ENCODE assay signal across 11 mouse cellular contexts in genomic region chr5:128598191-128598720, GRCm38 (mm10). TPM values are rescaled to one million over a fixed set of nuclear protein-coding genes. Genes with fewer than 3 reads are reported as not detected.
A peak's percentile ranks its signal among the peaks of the same experiment; 100 is the strongest.
DNase-seq lines count a peak whose midpoint lies in the region; ATAC-seq and TF ChIP-seq lines count a peak whose summit lies in the region.
"Had no signal": no experiment of that assay in that cellular context is flagged by ENCODE, and none has a peak within 500 bp of the region (broad histone marks: within the 10 kb centered on the region; RNA-seq: fewer than 3 reads in every experiment).

No protein-coding gene starts in this region.

- H3K27ac ChIP-seq in heart, embryonic 10.5 days: no peak overlapping the region
- H3K27ac ChIP-seq in heart, adult 2 months: no peak overlapping the region
- no peak overlapping the region for H3K27ac ChIP-seq in lung, embryonic 16.5 days (ENCODE audit: low read length)
- H3K27ac ChIP-seq in limb, embryonic 15.5 days: peak overlapping the region; percentile 72
- no peak overlapping the region for H3K27ac ChIP-seq in stomach, postnatal 0 days (replicated peaks)

- intact Hi-C loops in heart, adult 2 months (cut with DNase I): no loop called here

- no peak overlapping the region for H3K9ac ChIP-seq in heart, adult 2 months (ENCODE audit: low read depth, low read length)
- H3K9ac ChIP-seq in lung, embryonic 16.5 days (ENCODE audit: low read length): no peak overlapping the region
- no peak overlapping the region for H3K9ac ChIP-seq in limb, embryonic 15.5 days
- no peak overlapping the region for H3K9ac ChIP-seq in stomach, postnatal 0 days (ENCODE audit: low read length)

- no peak for ATAC-seq in lung, embryonic 16.5 days (ENCODE audit: low read depth)
- ATAC-seq in limb, embryonic 15.5 days (ENCODE audit: insufficient number of reproducible peaks, low FRiP score, low TSS enrichment, low read depth): no peak
- no peak for ATAC-seq in stomach, postnatal 0 days (ENCODE audit: low FRiP score, low TSS enrichment)

- no peak for TF ChIP-seq POLR2A in heart, adult 2 months (IDR thresholded peaks at IDR 0.05; ENCODE audit: insufficient read depth, low read depth, low read length)

- peak overlapping the region; percentile 79 for H3K4me3 ChIP-seq in heart, embryonic 10.5 days
- no peak overlapping the region for H3K4me3 ChIP-seq in heart, adult 2 months
- H3K4me3 ChIP-seq in lung, embryonic 16.5 days (ENCODE audit: low read length): no peak overlapping the region; the same call in 1 of the 2 replicates
- H3K4me3 ChIP-seq in limb, embryonic 15.5 days: peak overlapping the region; percentile 74
- no peak overlapping the region for H3K4me3 ChIP-seq in stomach, postnatal 0 days (ENCODE audit: low read depth, low read length)

- WGBS in heart, embryonic 10.5 days: 2% methylated on average over 10 of the region's 10 CpGs
- 8% methylated on average over 10 of the region's 10 CpGs for WGBS in heart, adult 2 months
- 6% methylated on average over 10 of the region's 10 CpGs for WGBS in lung, embryonic 16.5 days
- 4% methylated on average over 10 of the region's 10 CpGs for WGBS in limb, embryonic 15.5 days
- WGBS in stomach, postnatal 0 days: 13% methylated on average over 10 of the region's 10 CpGs

- no peaks in the 10 kb centered on the region for H3K36me3 ChIP-seq in heart, embryonic 10.5 days
- H3K36me3 ChIP-seq in heart, adult 2 months (ENCODE audit: control insufficient read depth, insufficient read depth, low read length): no peaks in the 10 kb centered on the region
- no peaks in the 10 kb centered on the region for H3K36me3 ChIP-seq in lung, embryonic 16.5 days (ENCODE audit: control insufficient read depth, insufficient read depth, low read length)
- no peaks in the 10 kb centered on the region for H3K36me3 ChIP-seq in limb, embryonic 15.5 days
- no peaks in the 10 kb centered on the region for H3K36me3 ChIP-seq in stomach, postnatal 0 days (ENCODE audit: control insufficient read depth, insufficient read depth, low read length)

- no peaks in the 10 kb centered on the region for H3K79me2 ChIP-seq in heart, adult 2 months (replicated peaks; ENCODE audit: control insufficient read depth, insufficient read depth, low read length)

- no peaks in the 10 kb centered on the region for H3K9me3 ChIP-seq in heart, embryonic 10.5 days
- no peaks in the 10 kb centered on the region for H3K9me3 ChIP-seq in lung, embryonic 16.5 days (ENCODE audit: control insufficient read depth, low read length)
- no peaks in the 10 kb centered on the region for H3K9me3 ChIP-seq in limb, embryonic 15.5 days
- H3K9me3 ChIP-seq in stomach, postnatal 0 days (ENCODE audit: control insufficient read depth, low read length): no peaks in the 10 kb centered on the region

- peaks cover 93% of the 10 kb centered on the region for H3K27me3 ChIP-seq in heart, embryonic 10.5 days (ENCODE audit: insufficient read depth, poor library complexity, severe bottlenecking)
- H3K27me3 ChIP-seq in heart, adult 2 months (ENCODE audit: control insufficient read depth, insufficient read depth, low read length): peaks cover 7% of the 10 kb centered on the region
- H3K27me3 ChIP-seq in lung, embryonic 16.5 days (ENCODE audit: control insufficient read depth, insufficient read depth, low read depth, low read length): peaks cover 45% of the 10 kb centered on the region
- peaks cover 35% of the 10 kb centered on the region for H3K27me3 ChIP-seq in limb, embryonic 15.5 days
- peaks cover 5% of the 10 kb centered on the region; the same call in 1 of the 2 replicates for H3K27me3 ChIP-seq in stomach, postnatal 0 days (ENCODE audit: control insufficient read depth, insufficient read depth, low read length)

- DNase-seq in heart, embryonic 10.5 days (ENCODE audit: low spot score): no peak
- no peak for DNase-seq in heart, adult 2 months
- no peak for DNase-seq in lung, postnatal 10 days
- no peak for DNase-seq in stomach, postnatal 0 days (ENCODE audit: low spot score)
- no peak for DNase-seq in layer of hippocampus, adult 18-20 months (ENCODE audit: low spot score in 2 of 2)
- no peak for DNase-seq in layer of hippocampus, postnatal 36 days
- DNase-seq: cerebellum, adult 11 months; gastrocnemius, postnatal 14 days; layer of hippocampus, adult 9-11 months had no signal

- H3K4me1 ChIP-seq in heart, embryonic 10.5 days: peaks cover 40% of the 10 kb centered on the region
- no peaks in the 10 kb centered on the region for H3K4me1 ChIP-seq in heart, adult 2 months (ENCODE audit: control insufficient read depth, insufficient read depth, low read length)
- peaks cover 38% of the 10 kb centered on the region for H3K4me1 ChIP-seq in lung, embryonic 16.5 days (replicated peaks; ENCODE audit: control insufficient read depth, insufficient read depth, low read length)
- peaks cover 52% of the 10 kb centered on the region for H3K4me1 ChIP-seq in limb, embryonic 15.5 days
- no peaks in the 10 kb centered on the region for H3K4me1 ChIP-seq in stomach, postnatal 0 days (replicated peaks; ENCODE audit: control insufficient read depth, insufficient read depth)

- TF ChIP-seq EP300 in heart, adult 2 months (IDR thresholded peaks at IDR 0.05; ENCODE audit: insufficient read depth, low read depth, low read length): no peak
- TF ChIP-seq EP300 in stomach, postnatal 0 days (optimal IDR thresholded peaks at IDR 0.05): no peak

- no peak for TF ChIP-seq CTCF in heart, adult 2 months (IDR thresholded peaks at IDR 0.05)
- TF ChIP-seq CTCF in stomach, postnatal 0 days (IDR thresholded peaks at IDR 0.05; ENCODE audit: low read depth): no peak

- H3K4me2 ChIP-seq in lung, embryonic 16.5 days (ENCODE audit: low read depth, low read length): peak overlapping the region; percentile 99
- peak overlapping the region; percentile 95 for H3K4me2 ChIP-seq in limb, embryonic 15.5 days
- H3K4me2 ChIP-seq in stomach, postnatal 0 days (replicated peaks; ENCODE audit: low read depth): peak overlapping the region; percentile 89

RNA-seq across cellular contexts. Expression of gene Fzd10, which starts 2.4 kb away (rescaled TPM):
- 0.58 and 1.0 TPM in 2 replicates for polyA plus RNA-seq in heart, embryonic 10.5 days (2016; fragmentation: Nextera tagmentation; extraction: Ambion mirVana)
- not detected for total RNA-seq in heart, adult 2 months (2021)
- 0.09 and 0.12 TPM in 2 replicates for polyA plus RNA-seq in heart, adult 2 months (2012; rRNA removed)
- polyA plus RNA-seq in lung, embryonic 16.5 days (2015; fragmentation: Nextera tagmentation; extraction: Ambion mirVana): 0.79 and 0.82 TPM in 2 replicates
- 5.9 and 7.7 TPM in 2 replicates for polyA plus RNA-seq in limb, embryonic 15.5 days (2015; fragmentation: Nextera tagmentation; extraction: Ambion mirVana)
- polyA plus RNA-seq in stomach, postnatal 0 days (2015; fragmentation: Nextera tagmentation; extraction: Ambion mirVana): 2.8 and 2.9 TPM in 2 replicates
- total RNA-seq in layer of hippocampus, adult 18-20 months (2021): under 1 TPM; 0.54 to 0.58 TPM
- under 1 TPM; 0.48 to 0.60 TPM for total RNA-seq in layer of hippocampus, postnatal 36 days (2021)

Comparison
In these comparisons a context has a peak if more than half of its experiments do, and no peak if none do; other contexts are left out.
1. H3K4me3 ChIP-seq: peak in heart, embryonic 10.5 days (single experiment) and limb, embryonic 15.5 days (single experiment); none in heart, adult 2 months (single experiment), lung, embryonic 16.5 days (single experiment) and stomach, postnatal 0 days (single experiment).
2. Peak in every context shown above with its lines, with median percentiles within 50 percentile points of each other: H3K4me2 ChIP-seq.